Mouse (Mus musculus) embryonic facial prominence, embryonic 12.5 days (tissue): ENCODE data around the gene Slc30a1. TPM values are rescaled to one million over a fixed set of nuclear protein-coding genes. Genes with fewer than 3 reads are reported as not detected.
A peak's percentile ranks its signal among the peaks of the same experiment; 100 is the strongest.

Experiments
- ATAC-seq: fragments of 200-750 bp; cut with Nextera tagmentation; 2 replicates; pipeline ENCODE4 v1.8.0; 2017; ENCODE audit not compliant: insufficient number of reproducible peaks, insufficient read depth, low FRiP score, low TSS enrichment
- H3K27ac ChIP-seq: fragments of 300-500 bp; sonication (generic); 2 replicates; pipeline ENCODE4 v1.5.1; 2016; ENCODE audit warnings: mild to moderate bottlenecking
- H3K27me3 ChIP-seq: fragments of 300-500 bp; sonication (generic); 2 replicates; pipeline ENCODE4 v1.6.1; 2016; ENCODE audit warnings: mild to moderate bottlenecking, moderate library complexity
- H3K36me3 ChIP-seq: fragments of 300-500 bp; sonication (generic); 2 replicates; pipeline ENCODE4 v1.6.1; 2016; ENCODE audit warnings: mild to moderate bottlenecking
- H3K4me1 ChIP-seq: fragments of 300-500 bp; sonication (generic); 2 replicates; pipeline ENCODE4 v1.6.1; 2016
- H3K4me2 ChIP-seq: fragments of 300-500 bp; sonication (generic); replicated peaks from 2 replicates; pipeline ENCODE4 v1.6.1; 2016; ENCODE audit warnings: mild to moderate bottlenecking, moderate library complexity
- H3K4me3 ChIP-seq: fragments of 300-500 bp; sonication (generic); 2 replicates; pipeline ENCODE4 v1.5.1; 2016; ENCODE audit warnings: mild to moderate bottlenecking
- H3K9ac ChIP-seq: fragments of 300-500 bp; sonication (generic); 2 replicates; pipeline ENCODE4 v1.6.1; 2016; ENCODE audit warnings: mild to moderate bottlenecking, moderate library complexity
- H3K9me3 ChIP-seq: fragments of 300-500 bp; sonication (generic); 2 replicates; pipeline ENCODE4 v1.6.1; 2016; ENCODE audit warnings: mild to moderate bottlenecking, moderate library complexity
- WGBS: fragments of 180-500 bp; shearing (Covaris S2); methylation state at CpG from one replicate; pipeline ENCODE4 v1.1.7; 2016; 5-methylcytosine and 5-hydroxymethylcytosine counted together
- polyA plus RNA-seq: library from polyadenylated mRNA; unstranded; fragments of >200 nt; fragmentation: Nextera tagmentation; extraction: Ambion mirVana; gene quantifications from 2 replicates; pipeline ENCODE4 v1.2.1, GENCODE M21; 2016

The Slc30a1 gene
- polyA plus RNA-seq, 1 experiment from 2014 or later, result 3.3 TPM

- peaks cover 20% of the 10 kb centered on the region for H3K4me1 ChIP-seq
- WGBS, result 4% methylated on average over 36 of the region's 58 CpGs
- H3K36me3 ChIP-seq, result peaks cover 11% of the 10 kb centered on the region
- H3K4me3 ChIP-seq, result peak overlapping the region; percentile 89
- no peaks in the 10 kb centered on the region for H3K9me3 ChIP-seq
- H3K4me2 ChIP-seq, result peak overlapping the region; percentile 98
- no peaks in the 10 kb centered on the region for H3K27me3 ChIP-seq
- peak overlapping the region; percentile 72 for H3K9ac ChIP-seq
- 0 out of 2 replicates have a peak overlapping the region, but pooled peaks have one; percentile 41 for H3K27ac ChIP-seq
- peak; percentile 71 for ATAC-seq
Measured at GRCm38 (mm10) chr1:191905637-191906533, 682 bp upstream of the Slc30a1 start.

GRCm38 (mm10) chr1:191907431-191907810 lies 854 bp downstream of the Slc30a1 start:
- Histone ChIP-seq H3K9me3 (no peaks in the 10 kb centered on the region), H3K4me1 (peaks cover 27% of the 10 kb centered on the region), H3K4me2 (peak overlapping the region; percentile 98), H3K36me3 (peaks cover 11% of the 10 kb centered on the region), H3K9ac (peak overlapping the region; percentile 78), H3K27me3 (no peaks in the 10 kb centered on the region), H3K27ac (peak overlapping the region; percentile 85), H3K4me3 (peak overlapping the region; percentile 89)
- no peak for ATAC-seq
- 1% methylated on average over 43 of the region's 43 CpGs for WGBS

DNA sequence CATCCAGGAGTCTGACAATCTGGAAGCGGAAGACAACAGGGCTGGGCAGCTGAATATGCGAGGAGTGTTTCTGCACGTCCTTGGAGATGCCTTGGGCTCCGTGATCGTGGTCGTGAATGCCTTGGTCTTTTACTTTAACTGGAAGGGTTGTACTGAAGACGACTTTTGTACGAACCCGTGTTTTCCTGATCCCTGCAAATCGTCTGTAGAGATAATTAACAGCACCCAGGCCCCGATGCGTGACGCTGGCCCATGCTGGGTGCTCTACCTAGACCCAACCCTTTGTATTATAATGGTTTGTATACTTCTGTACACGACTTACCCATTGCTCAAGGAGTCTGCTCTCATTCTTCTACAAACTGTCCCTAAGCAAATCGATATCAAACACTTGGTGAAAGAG lies 2.3 kb downstream of the Slc30a1 start:
- Histone ChIP-seq H3K27me3 (no peaks in the 10 kb centered on the region), H3K27ac (no peak overlapping the region), H3K36me3 (peaks cover 11% of the 10 kb centered on the region), H3K9me3 (no peaks in the 10 kb centered on the region), H3K4me3 (no peak overlapping the region), H3K4me2 (peak overlapping the region; percentile 98; the same call in 1 of the 2 replicates), H3K4me1 (peaks cover 27% of the 10 kb centered on the region), H3K9ac (no peak overlapping the region; the same call in 1 of the 2 replicates)
- no peak for ATAC-seq
- WGBS, result 92% methylated on average over 15 of the region's 15 CpGs

DNA sequence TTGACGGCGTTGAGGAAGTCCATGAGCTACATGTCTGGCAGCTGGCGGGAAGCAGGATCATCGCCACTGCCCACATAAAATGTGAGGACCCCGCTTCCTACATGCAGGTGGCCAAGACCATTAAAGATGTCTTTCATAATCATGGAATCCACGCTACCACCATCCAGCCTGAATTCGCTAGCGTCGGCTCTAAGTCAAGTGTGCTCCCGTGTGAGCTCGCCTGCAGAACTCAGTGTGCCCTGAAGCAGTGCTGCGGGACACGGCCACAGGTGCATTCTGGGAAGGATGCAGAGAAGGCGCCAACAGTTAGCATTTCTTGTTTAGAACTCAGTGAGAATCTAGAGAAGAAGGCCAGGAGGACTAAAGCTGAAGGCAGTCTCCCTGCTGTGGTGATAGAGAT lies 2.7 kb downstream of the Slc30a1 start:
- no peak overlapping the region for H3K4me2 ChIP-seq
- peaks cover 11% of the 10 kb centered on the region for H3K36me3 ChIP-seq
- no peak overlapping the region for H3K27ac ChIP-seq
- H3K4me3 ChIP-seq, result no peak overlapping the region
- no peaks in the 10 kb centered on the region for H3K27me3 ChIP-seq
- peaks cover 27% of the 10 kb centered on the region for H3K4me1 ChIP-seq
- no peak overlapping the region for H3K9ac ChIP-seq
- WGBS, result 92% methylated on average over 14 of the region's 14 CpGs
- no peaks in the 10 kb centered on the region for H3K9me3 ChIP-seq
- ATAC-seq, result no peak

GRCm38 (mm10) chr1:191910646-191911045 lies 4.1 kb downstream of the Slc30a1 start:
- Histone ChIP-seq H3K4me3 (no peak overlapping the region), H3K9ac (no peak overlapping the region)
- WGBS, result 75% methylated on average over 3 of the region's 3 CpGs

GRCm38 (mm10) chr1:191911067-191911668 lies 4.6 kb downstream of the Slc30a1 start:
- Histone ChIP-seq H3K9ac (no peak overlapping the region), H3K27me3 (no peaks in the 10 kb centered on the region), H3K4me1 (peaks cover 27% of the 10 kb centered on the region), H3K36me3 (peaks cover 11% of the 10 kb centered on the region), H3K9me3 (no peaks in the 10 kb centered on the region), H3K4me3 (no peak overlapping the region), H3K4me2 (no peak overlapping the region), H3K27ac (no peak overlapping the region)
- ATAC-seq, result no peak
- WGBS, result 76% methylated on average over 3 of the region's 3 CpGs

More at GRCm38 (mm10) chr1:191910646-191911045, 4.1 kb downstream of the Slc30a1 start:
- Histone ChIP-seq H3K27me3 (no peaks in the 10 kb centered on the region), H3K9me3 (no peaks in the 10 kb centered on the region), H3K36me3 (peaks cover 11% of the 10 kb centered on the region), H3K4me2 (0 out of 2 replicates have a peak overlapping the region, but pooled peaks have one; percentile 16), H3K4me1 (peaks cover 27% of the 10 kb centered on the region), H3K27ac (no peak overlapping the region)
- no peak for ATAC-seq

- no peak overlapping the region for H3K4me3 ChIP-seq
- H3K27ac ChIP-seq, result no peak overlapping the region
- H3K9me3 ChIP-seq, result no peaks in the 10 kb centered on the region
- H3K36me3 ChIP-seq, result 0 out of 2 replicates have a peak, but pooled peaks cover 1% of the 10 kb centered on the region
- no peak overlapping the region for H3K9ac ChIP-seq
- WGBS, result 87% methylated on average over 6 of the region's 6 CpGs
- H3K27me3 ChIP-seq, result no peaks in the 10 kb centered on the region
- no peak overlapping the region for H3K4me2 ChIP-seq
- ATAC-seq, result no peak
- H3K4me1 ChIP-seq, result 0 out of 2 replicates have a peak, but pooled peaks cover 7% of the 10 kb centered on the region
Measured at GRCm38 (mm10) chr1:191914647-191915046, 8.1 kb downstream of the Slc30a1 start.

- no peaks in the 10 kb centered on the region for H3K36me3 ChIP-seq
- no peak for ATAC-seq
- H3K9me3 ChIP-seq, result no peaks in the 10 kb centered on the region
- WGBS, result 69% methylated on average over 1 of the region's 1 CpGs
- 0 out of 2 replicates have a peak, but pooled peaks cover 7% of the 10 kb centered on the region for H3K4me1 ChIP-seq
- no peak overlapping the region for H3K27ac ChIP-seq
- H3K4me2 ChIP-seq, result no peak overlapping the region
- H3K9ac ChIP-seq, result no peak overlapping the region
- H3K27me3 ChIP-seq, result no peaks in the 10 kb centered on the region
- H3K4me3 ChIP-seq, result no peak overlapping the region
Measured at GRCm38 (mm10) chr1:191915586-191915985, 9.0 kb downstream of the Slc30a1 start.

DNA sequence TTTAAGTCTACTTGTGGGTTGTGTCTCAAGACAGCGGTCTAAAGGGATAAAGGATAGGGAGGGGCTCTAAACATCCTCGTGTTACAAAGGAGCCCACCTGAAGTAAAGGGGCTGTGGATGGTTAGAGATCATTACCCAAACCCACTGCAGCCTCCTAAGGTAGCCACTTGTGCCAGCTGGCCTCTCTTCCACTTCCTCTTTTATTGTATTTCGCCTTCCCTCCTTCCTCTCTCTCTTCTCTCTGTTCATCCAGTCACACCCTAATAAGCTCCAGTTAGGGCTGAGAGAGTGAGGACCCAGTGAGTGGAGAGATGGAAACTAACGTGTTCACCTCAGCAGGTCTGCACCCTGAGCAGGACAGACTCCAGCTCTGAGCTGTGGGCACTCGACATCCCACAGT lies 10.3 kb downstream of the Slc30a1 start:
- 0 out of 2 replicates have a peak, but pooled peaks cover 2% of the 10 kb centered on the region for H3K4me1 ChIP-seq
- H3K9me3 ChIP-seq, result no peaks in the 10 kb centered on the region
- H3K4me2 ChIP-seq, result no peak overlapping the region
- 59% methylated on average over 5 of the region's 5 CpGs for WGBS
- H3K27me3 ChIP-seq, result no peaks in the 10 kb centered on the region
- ATAC-seq, result no peak
- H3K9ac ChIP-seq, result no peak overlapping the region
- no peak overlapping the region for H3K4me3 ChIP-seq
- no peak overlapping the region for H3K27ac ChIP-seq
- H3K36me3 ChIP-seq, result no peaks in the 10 kb centered on the region

DNA sequence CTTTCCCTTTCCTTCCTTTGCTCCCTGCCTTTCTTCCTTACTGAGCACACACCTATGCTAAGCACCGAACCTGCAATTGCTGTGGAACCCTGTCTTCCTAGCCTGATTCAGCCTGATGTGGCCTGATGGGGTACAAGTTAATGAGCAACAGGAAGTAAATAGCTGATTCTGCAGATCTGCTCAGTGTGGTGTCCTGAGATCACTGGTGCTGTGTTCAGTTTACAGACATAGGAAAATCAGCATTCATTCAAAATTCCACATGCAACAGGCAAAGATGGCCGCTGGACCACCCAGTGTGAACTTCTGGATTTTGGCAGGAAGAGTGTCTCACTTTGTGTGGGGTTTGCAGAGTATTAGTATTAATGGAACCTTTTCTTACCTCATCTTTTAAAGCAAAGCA lies 12.8 kb downstream of the Slc30a1 start:
- 81% methylated on average over 2 of the region's 2 CpGs for WGBS
- H3K27me3 ChIP-seq, result no peaks in the 10 kb centered on the region
- no peak overlapping the region for H3K4me2 ChIP-seq
- H3K36me3 ChIP-seq, result no peaks in the 10 kb centered on the region
- no peak overlapping the region for H3K4me3 ChIP-seq
- no peaks in the 10 kb centered on the region for H3K9me3 ChIP-seq
- no peak for ATAC-seq
- no peak overlapping the region for H3K27ac ChIP-seq
- no peak overlapping the region for H3K9ac ChIP-seq
- H3K4me1 ChIP-seq, result no peaks in the 10 kb centered on the region

DNA sequence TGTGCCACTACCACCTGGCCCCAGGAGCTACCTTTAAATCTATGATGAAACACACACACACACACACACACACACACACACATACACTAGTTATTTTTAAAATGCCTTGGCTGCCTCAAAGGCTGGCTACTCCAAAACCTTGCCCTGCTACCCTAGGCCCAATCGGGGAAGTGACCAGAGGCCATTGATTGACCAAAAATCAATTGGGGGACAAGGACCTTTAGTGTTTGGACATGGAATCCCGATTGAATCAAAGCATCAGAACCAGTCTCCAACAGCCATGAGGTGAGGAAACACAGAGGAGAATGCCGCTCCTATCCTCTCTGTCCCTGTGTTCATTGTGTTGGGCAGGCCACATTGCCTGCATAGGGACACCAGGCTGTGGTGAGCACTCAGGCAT lies 15.1 kb downstream of the Slc30a1 start:
- Histone ChIP-seq H3K4me3 (no peak overlapping the region), H3K4me1 (peaks cover 3% of the 10 kb centered on the region; the same call in 1 of the 2 replicates), H3K27me3 (no peaks in the 10 kb centered on the region), H3K4me2 (no peak overlapping the region), H3K36me3 (no peaks in the 10 kb centered on the region), H3K9ac (no peak overlapping the region), H3K9me3 (no peaks in the 10 kb centered on the region), H3K27ac (no peak overlapping the region)
- WGBS, result 93% methylated on average over 3 of the region's 3 CpGs
- no peak for ATAC-seq

DNA sequence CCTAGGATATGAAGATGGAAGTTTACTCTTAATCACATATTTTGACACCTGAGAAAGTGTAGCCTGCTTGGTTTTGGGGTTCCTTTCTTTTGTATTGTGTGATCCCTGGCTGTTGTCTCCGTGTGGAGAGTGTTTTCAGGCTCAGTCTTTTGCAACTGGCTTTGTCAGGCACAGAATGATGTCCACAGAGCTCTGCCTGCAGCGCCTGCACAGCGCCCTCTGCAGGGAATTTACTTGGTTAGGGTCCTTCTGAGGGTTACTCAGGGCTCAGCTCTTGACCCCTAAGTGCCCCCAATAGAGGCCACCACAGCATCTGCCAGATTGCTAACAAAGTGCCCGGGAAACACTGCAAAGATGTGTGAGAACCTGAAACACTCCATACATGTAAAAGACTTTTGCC lies 18.9 kb downstream of the Slc30a1 start:
- no peak for ATAC-seq
- Histone ChIP-seq H3K4me2 (no peak overlapping the region), H3K27me3 (no peaks in the 10 kb centered on the region), H3K9me3 (no peaks in the 10 kb centered on the region), H3K27ac (no peak overlapping the region), H3K36me3 (no peaks in the 10 kb centered on the region), H3K4me3 (no peak overlapping the region), H3K9ac (no peak overlapping the region), H3K4me1 (peaks cover 13% of the 10 kb centered on the region; the same call in 1 of the 2 replicates)
- WGBS, result 55% methylated on average over 4 of the region's 4 CpGs
